Mouse (Mus musculus) urinary bladder, adult 18-20 months (tissue): ENCODE data around the gene Gse1.
A peak's percentile ranks its signal among the peaks of the same experiment; 100 is the strongest.
"Not testable (repeated sequence)": the region's sequence is repeated elsewhere in the genome, so short reads cannot be mapped to it uniquely, and the experiment has no call there.

Source experiments
- DNase-seq, 2 experiments: peaks; one replicate each; pipeline ENCODE4 v3.0.0; 2022; ENCODE audit warnings: low spot score in 2 of 2, mixed read lengths in 2 of 2

Gene Gse1

GRCm38 (mm10) chr8:120344166-120344565, 115.9 kb downstream of the Gse1 start:
- no peak for DNase-seq

GRCm38 (mm10) chr8:120344583-120344982, 116.3 kb downstream of the Gse1 start:
- DNase-seq, result no peak

- DNase-seq, result no peak
Measured at GRCm38 (mm10) chr8:120347734-120348341, 119.6 kb downstream of the Gse1 start.

- DNase-seq, result no peak
Measured at GRCm38 (mm10) chr8:120348922-120349321, 120.7 kb downstream of the Gse1 start.

- no peak for DNase-seq
Measured at GRCm38 (mm10) chr8:120351332-120352071, 123.2 kb downstream of the Gse1 start.

- DNase-seq, result no peak
Measured at GRCm38 (mm10) chr8:120352096-120352495, 123.8 kb downstream of the Gse1 start.

GRCm38 (mm10) chr8:120356067-120356466, 127.8 kb downstream of the Gse1 start:
- no peak for DNase-seq

- DNase-seq, result no peak
Measured at GRCm38 (mm10) chr8:120357504-120357903, 129.2 kb downstream of the Gse1 start.

GRCm38 (mm10) chr8:120361301-120361700, 133.0 kb downstream of the Gse1 start:
- DNase-seq, result no peak

- peak in 1 of 2 experiments; percentile 60 for DNase-seq
Measured at GRCm38 (mm10) chr8:120363552-120364071, 135.4 kb downstream of the Gse1 start.

GRCm38 (mm10) chr8:120364093-120364725, 136.0 kb downstream of the Gse1 start:
- no peak for DNase-seq

GRCm38 (mm10) chr8:120366840-120367239, 138.6 kb downstream of the Gse1 start:
- no peak for DNase-seq

- not testable (repeated sequence) for DNase-seq
Measured at GRCm38 (mm10) chr8:120368191-120368590, 139.9 kb downstream of the Gse1 start.

- peak; percentile 83 to 90 for DNase-seq
Measured at GRCm38 (mm10) chr8:120368814-120369649, 140.8 kb downstream of the Gse1 start.

- DNase-seq, result peak; percentile 65 to 78
Measured at GRCm38 (mm10) chr8:120369956-120370355, 141.7 kb downstream of the Gse1 start.

GRCm38 (mm10) chr8:120370461-120370860, 142.2 kb downstream of the Gse1 start:
- DNase-seq, result no peak

GRCm38 (mm10) chr8:120371146-120371545, 142.9 kb downstream of the Gse1 start:
- DNase-seq, result no peak

GRCm38 (mm10) chr8:120371725-120372457, 143.6 kb downstream of the Gse1 start:
- no peak for DNase-seq

- no peak for DNase-seq
Measured at GRCm38 (mm10) chr8:120372684-120373083, 144.4 kb downstream of the Gse1 start.

- no peak for DNase-seq
Measured at GRCm38 (mm10) chr8:120373621-120374020, 145.4 kb downstream of the Gse1 start.

GRCm38 (mm10) chr8:120374070-120374469, 145.8 kb downstream of the Gse1 start:
- peak; percentile 58 to 75 for DNase-seq
